Mouse (Mus musculus): ENCODE measurements at regions not wholly inside any gene's neighbourhood (a gene's known extent, or its start where the extent isn't known, plus 50 kb on each side); places are given as distances from the start of the nearest gene placed in this dataset.

GRCm38 (mm10) chr9:47429691-47430090, 100.3 kb upstream of the Cadm1 start:
- TF ChIP-seq CTCF (IDR thresholded peaks at IDR 0.05; ENCODE audit: control insufficient read depth, insufficient read depth, insufficient read length) = no peak
- TF ChIP-seq MAX (IDR thresholded peaks at IDR 0.05) = no peak
- no peak for TF ChIP-seq USF1 (IDR thresholded peaks at IDR 0.05; ENCODE audit: low read depth)
- no peak for TF ChIP-seq MYOD1 (IDR thresholded peaks at IDR 0.05; ENCODE audit: control insufficient read depth, insufficient read length, low read depth)
- no peak for TF ChIP-seq MYOG (IDR thresholded peaks at IDR 0.05; ENCODE audit: control insufficient read depth, extremely low read depth, insufficient read length)
- TF ChIP-seq CEBPB (IDR thresholded peaks at IDR 0.05; ENCODE audit: low read depth) = no peak
